Mouse (Mus musculus): ENCODE results near the gene Abcg8.

DNA sequence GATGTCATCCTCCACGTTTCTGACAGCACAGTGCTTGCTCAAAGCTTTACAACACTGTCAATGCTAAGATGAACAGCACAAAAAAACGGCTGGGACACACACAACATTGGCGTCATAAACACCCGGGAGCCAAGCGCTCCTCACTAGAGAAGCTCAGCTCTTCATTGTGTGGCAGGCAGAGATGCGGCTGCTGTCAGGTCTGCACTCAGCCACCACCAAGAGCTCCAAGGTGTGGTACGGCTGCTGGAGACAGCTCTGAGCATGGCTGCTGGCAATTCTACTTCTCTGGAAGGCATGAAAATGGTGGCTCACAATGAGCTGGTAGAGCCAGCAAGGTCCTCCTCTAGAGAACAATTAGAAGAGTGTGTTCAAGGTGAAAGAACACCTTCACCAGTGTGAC, 32.7 kb downstream of the Abcg8 start:
- no peak for TF ChIP-seq EP300 (IDR thresholded peaks at IDR 0.05; ENCODE audit: low read depth)
- no peak for TF ChIP-seq CTCF (IDR thresholded peaks at IDR 0.05; ENCODE audit: low read depth)
